Mouse (Mus musculus) adrenal gland, postnatal 4 days (tissue): ENCODE measurements around the gene Arhgap36. TPM values are rescaled to one million over a fixed set of nuclear protein-coding genes. Genes with fewer than 3 reads are reported as not detected.

Experiments used
- DNase-seq, 2 experiments: peaks; one replicate each; pipeline ENCODE4 v3.0.0; 2021 to 2022; ENCODE audit warnings: low spot score in 2 of 2, mixed read lengths in 2 of 2
- long read RNA-seq, 2 experiments: library from polyadenylated mRNA; stranded (forward); transcript quantifications; one replicate each; pipeline ENCODE4 v2.0.0; 2021
- total RNA-seq, 2 experiments: library from RNA; stranded (reverse); gene quantifications; 2 replicates each; pipeline ENCODE4 v1.2.3; 2021

The Arhgap36 gene
- 10 to 100 TPM in 1 of 2 experiments, 1 to 10 TPM in 1; 8.4 to 14.4 TPM for total RNA-seq
- long read RNA-seq, experiment 1, transcript Arhgap36-202 (13 exons, 3,033 nt) = major isoform, 15 of 19 reads
- long read RNA-seq, experiment 1, partial matches to known transcripts = 2 of 19 reads
- long read RNA-seq, experiment 1, other reads (novel, unspliced or antisense) = 2 of 19 reads
- long read RNA-seq, experiment 2, transcript Arhgap36-202 (13 exons, 3,033 nt) = major isoform, 9 of 14 reads
- long read RNA-seq, experiment 2, partial matches to known transcripts = 2 of 14 reads
- long read RNA-seq, experiment 2, other reads (novel, unspliced or antisense) = 3 of 14 reads

- no peak for DNase-seq
These were observed at the start of gene Arhgap36 for GRCm38 (mm10) chrX:49463442-49463970. Gene Arhgap36, plus strand, starts transcription at chrX:49463945.

GRCm38 (mm10) chrX:49457781-49458180, 6.0 kb upstream of the Arhgap36 start:
- DNase-seq = no peak

- no peak for DNase-seq
These were observed 6.7 kb downstream of the Arhgap36 start for GRCm38 (mm10) chrX:49470287-49471054.

- DNase-seq = no peak
These were observed 16.4 kb downstream of the Arhgap36 start for GRCm38 (mm10) chrX:49479968-49480809.

GRCm38 (mm10) chrX:49480846-49481245, 17.1 kb downstream of the Arhgap36 start:
- DNase-seq = no peak

- no peak for DNase-seq
These were observed 25.4 kb downstream of the Arhgap36 start for GRCm38 (mm10) chrX:49489141-49489540.

GRCm38 (mm10) chrX:49493739-49494449, 30.1 kb downstream of the Arhgap36 start:
- no peak for DNase-seq

Other genes starting within 250 kb of the Arhgap36 start
- 10 to 100 TPM; 20.2 to 21.5 TPM for gene Enox2, start 175.7 kb upstream of the Arhgap36 start, total RNA-seq
- not detected for gene Olfr1320, start 208.4 kb downstream of the Arhgap36 start, total RNA-seq